Mouse (Mus musculus) CD4-positive, CD25-positive, alpha-beta regulatory T cell, adult 2 months (primary cell): Measurements from ENCODE around the gene Zkscan7.
"Not testable (repeated sequence)": the region's sequence is repeated elsewhere in the genome, so short reads cannot be mapped to it uniquely, and the experiment has no call there.

Experiments
- DNase-seq: peaks from one replicate; pipeline ENCODE4 v3.0.0-alpha.2; 2012; ENCODE audit warnings: low read depth, low spot score

Zkscan7 gene

DNA sequence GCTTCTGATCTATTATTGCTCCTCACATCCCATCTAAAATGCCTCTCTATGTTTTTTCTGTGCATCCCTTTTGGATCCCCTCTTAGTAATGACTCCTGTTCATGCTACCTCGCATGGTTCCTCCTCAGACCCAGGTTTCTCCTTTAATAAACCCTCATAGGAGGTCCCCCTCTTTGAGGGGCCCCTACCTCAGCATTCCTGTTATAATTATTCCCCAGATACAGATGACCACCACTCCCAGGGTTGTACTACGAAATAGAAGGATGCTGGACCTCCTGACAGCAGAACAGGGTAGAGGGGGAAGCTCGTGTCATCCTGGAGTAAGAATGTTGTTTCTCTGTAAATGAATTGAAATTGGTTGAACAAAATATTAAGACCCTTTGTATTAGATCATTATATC is at the start of gene Zkscan7:
Zkscan7 (plus strand) TSS at position 301 of the 400 bp plus-strand sequence.
- no peak for DNase-seq

- no peak for DNase-seq
These were observed 49.4 kb upstream of the Zkscan7 start for GRCm38 (mm10) chr9:122836126-122836525.

DNA sequence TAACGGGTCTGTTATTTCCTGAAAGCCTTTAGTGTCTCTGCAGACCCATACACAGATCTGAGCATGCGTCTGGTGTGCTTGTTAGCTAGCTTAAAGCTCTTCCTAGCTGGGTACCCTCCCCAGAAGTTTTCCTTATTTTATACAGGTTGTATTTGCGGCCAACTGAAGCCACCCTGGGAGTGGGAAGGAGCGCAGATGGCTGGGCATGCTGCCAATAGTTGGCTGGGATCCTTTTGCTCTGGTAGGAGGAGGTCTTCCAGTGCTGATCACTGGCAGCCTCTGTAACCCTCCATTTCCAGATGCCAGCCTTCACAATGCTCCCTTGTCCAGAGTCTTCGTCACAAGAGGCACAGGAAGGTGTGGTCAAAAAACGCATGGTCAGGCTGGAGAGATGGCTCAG is 48.7 kb upstream of the Zkscan7 start:
- DNase-seq, result no peak

DNA sequence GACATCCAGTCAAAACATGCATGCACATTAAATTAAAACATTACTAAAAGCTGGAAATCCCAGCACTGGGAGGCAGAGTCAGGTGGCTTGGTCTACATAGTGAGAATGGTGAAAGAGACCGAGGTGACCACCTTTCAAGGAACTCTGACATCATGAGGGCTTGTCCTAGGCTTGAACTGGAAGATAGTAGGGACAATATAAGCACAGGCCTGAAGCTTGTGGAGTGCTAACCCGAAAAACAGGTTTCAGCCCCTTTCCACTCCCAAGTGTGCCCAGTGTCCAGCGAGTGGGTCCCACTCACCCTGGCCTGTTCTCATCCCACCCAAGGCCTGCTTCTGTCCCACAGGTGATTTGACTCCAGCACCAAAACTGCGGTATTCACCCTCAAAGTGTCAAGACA is 48.3 kb upstream of the Zkscan7 start:
- DNase-seq, result no peak

- DNase-seq, result peak; percentile 8
These were observed 47.8 kb upstream of the Zkscan7 start for GRCm38 (mm10) chr9:122837680-122838079.

DNA sequence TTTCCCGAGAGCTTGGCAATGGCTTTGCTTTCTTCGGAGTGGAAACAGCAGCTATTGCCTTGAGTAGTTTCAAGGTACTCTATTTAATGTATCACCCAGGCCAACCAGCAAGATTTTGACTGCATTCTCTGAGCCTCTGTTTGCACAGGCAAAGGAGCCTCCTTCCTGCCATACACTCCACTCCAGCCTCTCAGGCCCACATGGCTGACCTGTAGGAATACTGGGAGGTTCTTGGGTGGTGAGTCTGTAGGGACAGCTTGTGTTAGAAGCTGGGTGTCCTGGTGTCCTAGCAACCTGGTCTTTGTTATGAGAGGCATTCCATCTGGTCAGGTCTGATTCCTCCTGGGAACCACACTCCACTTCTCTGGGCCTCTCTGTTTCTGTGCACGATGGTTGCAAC is 41.7 kb upstream of the Zkscan7 start, which contains the start of gene Gm35549:
Gm35549 (minus strand) TSS at position 276 of the 400 bp plus-strand sequence.
- no peak for DNase-seq

- no peak for DNase-seq
These were observed 39.9 kb upstream of the Zkscan7 start for GRCm38 (mm10) chr9:122845621-122846020.

- no peak for DNase-seq
These were observed 39.3 kb upstream of the Zkscan7 start for GRCm38 (mm10) chr9:122846156-122846555.

DNA sequence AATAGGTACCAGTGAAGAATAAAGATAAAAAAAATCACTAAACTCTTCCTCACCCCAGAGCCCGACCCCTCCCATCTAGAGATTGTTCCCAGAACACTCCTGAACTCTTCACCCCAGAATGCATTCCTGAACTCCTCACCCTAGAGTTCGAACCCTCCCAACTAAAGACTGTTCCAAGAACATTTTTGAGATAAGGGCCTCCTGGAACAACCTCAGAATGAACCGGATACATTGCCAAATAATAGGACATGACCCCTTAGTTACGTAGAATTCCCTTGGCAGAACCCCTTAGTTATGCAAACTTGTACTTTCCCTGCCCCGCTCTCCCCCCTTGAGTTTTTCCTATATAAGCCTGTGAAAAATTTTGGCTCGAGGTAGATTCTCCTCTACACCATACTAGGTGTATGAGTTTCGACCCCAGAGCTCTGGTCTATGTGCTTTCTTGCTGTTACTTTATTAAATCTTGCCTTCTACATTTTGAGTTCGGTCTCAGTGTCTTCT is 37.6 kb upstream of the Zkscan7 start:
- DNase-seq, result not testable (repeated sequence)

DNA sequence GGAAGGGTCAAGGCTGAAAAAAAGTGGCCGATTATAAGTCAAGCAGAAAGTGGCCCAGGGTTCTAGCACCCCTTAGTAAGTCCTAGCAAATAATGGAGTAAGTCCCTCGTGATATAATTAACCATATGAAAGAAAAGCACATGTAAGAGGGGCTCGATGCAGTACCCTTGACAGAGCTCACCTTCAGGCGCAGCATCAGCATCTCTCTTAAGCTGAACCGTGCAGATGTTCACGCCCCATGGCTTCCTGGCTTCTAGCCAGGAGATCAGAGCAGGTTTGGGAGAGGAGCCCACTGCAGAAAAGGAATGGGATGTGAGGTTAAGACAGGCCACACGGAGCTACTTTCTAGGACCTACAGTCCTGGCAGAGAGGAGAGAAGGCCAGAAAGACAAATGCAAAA is 31.0 kb upstream of the Zkscan7 start:
- DNase-seq, result no peak

GRCm38 (mm10) chr9:122855141-122855540 is 30.3 kb upstream of the Zkscan7 start:
- DNase-seq, result not testable (repeated sequence)

GRCm38 (mm10) chr9:122855617-122856016 is 29.9 kb upstream of the Zkscan7 start:
- DNase-seq, result no peak

DNA sequence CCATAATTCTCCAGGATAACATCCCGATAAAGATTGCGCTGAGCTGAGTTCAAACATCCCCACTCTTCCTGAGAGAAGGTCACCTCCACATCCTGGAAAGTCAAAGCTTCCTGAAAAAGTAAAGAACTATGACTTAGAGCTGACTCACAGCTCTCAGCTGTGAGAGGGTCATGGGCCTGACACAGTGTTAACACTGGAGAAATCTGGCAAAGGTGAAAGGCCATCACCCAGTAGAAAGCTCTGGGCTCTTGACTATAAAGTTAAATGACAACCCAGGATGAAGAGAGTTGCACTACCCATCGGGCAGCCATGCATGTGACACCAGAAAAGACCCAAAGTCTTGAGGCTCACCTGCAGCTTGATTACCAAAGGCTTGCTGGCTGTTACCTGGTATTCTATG is 28.8 kb upstream of the Zkscan7 start:
- no peak for DNase-seq

GRCm38 (mm10) chr9:122860752-122861151 is 24.7 kb upstream of the Zkscan7 start:
- DNase-seq, result no peak

DNA sequence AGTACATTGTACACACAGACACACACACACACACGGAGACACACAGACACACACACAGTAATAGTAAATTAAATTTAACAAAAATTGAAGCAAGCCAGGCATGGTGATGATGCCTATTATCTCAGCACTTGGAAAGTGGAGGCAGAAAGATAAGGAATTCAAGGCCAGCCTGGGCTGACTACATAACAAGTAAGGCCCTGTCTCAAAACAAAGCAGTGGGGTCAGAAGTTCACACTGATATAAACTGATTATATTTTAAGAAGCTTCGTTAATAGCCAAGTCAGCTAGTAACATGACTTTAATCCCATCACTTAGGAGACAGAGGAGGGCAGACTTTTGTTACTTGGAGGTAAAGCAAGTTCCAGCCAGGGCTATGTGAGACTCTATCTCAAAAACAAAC is 21.8 kb upstream of the Zkscan7 start:
- no peak for DNase-seq

GRCm38 (mm10) chr9:122864848-122865247 is 20.6 kb upstream of the Zkscan7 start:
- DNase-seq, result peak; percentile 7

- peak; percentile 92 for DNase-seq
These were observed 19.8 kb upstream of the Zkscan7 start, which contains the start of gene Zfp445 for GRCm38 (mm10) chr9:122865697-122866166. Gene Zfp445 (minus strand): TSS chr9:122866006.

DNA sequence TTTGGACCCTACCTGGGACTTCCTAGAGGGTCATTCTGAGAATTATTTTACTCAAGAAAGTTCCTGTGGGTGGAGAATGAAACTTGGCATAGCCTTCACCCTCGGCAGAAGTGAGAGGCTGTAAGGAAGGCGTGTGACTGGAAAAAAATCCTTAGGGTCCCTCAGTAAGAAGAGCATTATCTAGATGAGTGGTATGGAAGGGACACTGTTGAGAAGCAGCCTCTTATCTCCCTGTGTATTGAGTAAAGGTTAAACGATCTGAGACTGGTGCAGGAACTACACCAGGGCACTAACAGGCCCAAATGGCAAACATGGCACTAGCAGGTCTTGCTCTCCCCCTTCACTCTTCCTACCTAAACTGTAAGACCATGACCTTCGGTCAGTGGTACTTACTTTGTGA is 19.3 kb upstream of the Zkscan7 start:
- no peak for DNase-seq

DNA sequence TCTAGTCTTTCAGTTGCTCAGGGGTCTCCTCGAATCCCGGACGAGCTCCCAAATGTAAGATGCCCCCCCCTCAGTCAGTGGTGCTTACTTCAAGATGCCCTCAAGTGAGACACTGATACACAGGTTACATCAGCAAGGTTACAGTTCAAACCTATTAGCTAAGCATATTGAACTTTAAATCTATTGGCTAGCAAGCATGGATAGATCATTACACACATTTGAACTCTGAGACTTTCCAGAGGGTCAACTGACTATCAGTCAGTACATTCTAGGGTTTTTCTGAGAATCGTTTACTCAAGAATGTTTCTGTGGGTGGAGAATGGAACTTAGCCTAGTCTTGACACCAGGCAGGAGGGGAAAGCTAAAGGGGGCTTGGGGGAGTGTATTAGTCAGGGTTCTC is 12.9 kb upstream of the Zkscan7 start:
- DNase-seq, result no peak

GRCm38 (mm10) chr9:122874653-122875052 is 10.8 kb upstream of the Zkscan7 start:
- DNase-seq, result no peak

- peak; percentile 27 for DNase-seq
These were observed 10.3 kb upstream of the Zkscan7 start for GRCm38 (mm10) chr9:122875145-122875544.

DNA sequence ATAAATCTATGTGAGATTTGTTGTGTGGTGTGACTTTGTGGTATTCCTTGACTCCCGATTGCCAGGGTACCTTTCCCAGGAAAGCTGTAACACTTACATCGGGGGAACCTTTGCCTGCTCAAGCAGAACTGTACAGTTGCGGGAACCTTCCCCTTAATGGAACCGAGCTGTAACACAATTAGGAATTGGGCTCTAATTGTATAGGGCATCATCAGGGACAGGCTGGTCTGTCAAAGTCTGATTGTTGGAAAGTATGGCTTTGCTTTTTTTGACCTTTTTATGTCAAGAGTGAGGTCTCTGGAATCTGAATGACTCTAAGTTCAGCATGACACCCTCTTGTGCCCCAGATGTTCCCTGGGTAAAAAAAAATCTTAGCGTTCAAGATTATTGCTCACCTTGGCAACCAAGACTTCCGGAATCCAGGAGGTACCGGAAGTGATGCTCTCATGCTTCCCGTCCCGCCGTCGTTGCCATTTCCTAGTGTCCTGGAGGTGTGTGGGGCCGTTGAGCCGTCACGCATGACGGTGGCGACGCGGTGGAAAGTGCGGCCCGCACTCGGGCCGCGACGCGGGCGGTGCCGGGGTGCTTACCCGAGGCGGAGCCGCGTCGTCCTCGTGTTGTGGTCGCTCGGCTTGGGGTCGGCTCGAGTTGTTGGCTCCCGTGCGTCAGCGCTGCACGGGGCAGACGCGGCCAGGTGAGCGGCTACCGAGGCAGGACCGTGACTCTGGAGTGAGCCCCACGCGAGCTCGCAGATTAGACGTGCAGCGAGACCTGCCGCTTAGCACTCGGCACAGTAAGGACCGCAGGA is 1.1 kb downstream of the Zkscan7 start:
- peak; percentile 89 for DNase-seq

DNA sequence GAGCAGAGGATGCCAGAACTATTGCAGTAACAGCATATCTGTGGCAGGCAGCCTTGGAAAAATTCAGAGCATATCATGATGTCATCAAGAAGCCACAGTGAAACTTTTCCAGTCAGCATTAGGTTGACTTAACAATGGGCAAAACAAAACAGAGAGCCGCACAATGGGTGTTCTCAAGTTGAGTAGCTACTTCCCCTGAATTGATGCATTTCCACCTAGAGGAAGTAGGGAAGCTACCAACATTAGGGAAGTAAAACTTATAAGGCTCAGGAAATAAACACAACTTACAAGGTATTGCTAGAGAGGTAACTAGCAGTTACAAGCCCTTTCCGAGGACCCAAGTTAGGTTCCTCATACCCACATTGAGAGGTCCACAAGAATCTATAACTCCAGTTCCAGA is 15.6 kb downstream of the Zkscan7 start:
- DNase-seq, result no peak
